Mouse (Mus musculus): Measurements from ENCODE around the gene Golt1b. TPM values are rescaled to one million over a fixed set of nuclear protein-coding genes. Genes with fewer than 3 reads are reported as not detected.
"Not testable (repeated sequence)": the region's sequence is repeated elsewhere in the genome, so short reads cannot be mapped to it uniquely, and the experiment has no call there.

Golt1b gene
- polyA plus RNA-seq (2016; fragmentation: Nextera tagmentation; extraction: Ambion mirVana) = 112 and 117 TPM in 2 replicates

GRCm38 (mm10) chr6:142387011-142387754 is at the start of gene Golt1b, which contains the start of gene Recql:
Gene Golt1b, plus strand, starts transcription at chr6:142387221.
Gene Recql, minus strand, starts transcription at chr6:142387087.
- H3K36me3 ChIP-seq = no peaks in the 10 kb centered on the region
- peaks cover 12% of the 10 kb centered on the region; the same call in 1 of the 2 replicates for H3K4me1 ChIP-seq
- no peaks in the 10 kb centered on the region for H3K9me3 ChIP-seq
- H3K4me3 ChIP-seq = peak within 1 kb of the TSS; percentile 97
- H3K27me3 ChIP-seq = no peaks in the 10 kb centered on the region
- under 1% methylated on average over 87 of the region's 87 CpGs for WGBS
- peak; percentile 99 for ATAC-seq (ENCODE audit: insufficient number of reproducible peaks, insufficient read depth, low FRiP score, low TSS enrichment)
- peak within 1 kb of the TSS; percentile 86 for H3K9ac ChIP-seq
- H3K4me2 ChIP-seq (replicated peaks) = peak within 1 kb of the TSS; percentile 69
- no peak within 1 kb of the TSS for H3K27ac ChIP-seq

GRCm38 (mm10) chr6:142338961-142339360 is 48.1 kb upstream of the Golt1b start:
- H3K27ac ChIP-seq = no peak overlapping the region
- no peaks in the 10 kb centered on the region for H3K36me3 ChIP-seq
- H3K4me1 ChIP-seq = no peaks in the 10 kb centered on the region
- H3K4me2 ChIP-seq (replicated peaks) = no peak overlapping the region
- no peaks in the 10 kb centered on the region for H3K9me3 ChIP-seq
- H3K4me3 ChIP-seq = no peak overlapping the region
- no peak for ATAC-seq (ENCODE audit: insufficient number of reproducible peaks, insufficient read depth, low FRiP score, low TSS enrichment)
- no peak overlapping the region for H3K9ac ChIP-seq
- WGBS = 74% methylated on average over 2 of the region's 2 CpGs
- H3K27me3 ChIP-seq = no peaks in the 10 kb centered on the region

- Histone ChIP-seq H3K4me1 (no peaks in the 10 kb centered on the region), H3K4me3 (no peak overlapping the region), H3K9me3 (no peaks in the 10 kb centered on the region), H3K27me3 (no peaks in the 10 kb centered on the region), H3K4me2 (replicated peaks) (no peak overlapping the region), H3K36me3 (no peaks in the 10 kb centered on the region), H3K9ac (no peak overlapping the region), H3K27ac (no peak overlapping the region)
- no peak for ATAC-seq (ENCODE audit: insufficient number of reproducible peaks, insufficient read depth, low FRiP score, low TSS enrichment)
- WGBS = 12% methylated on average over 2 of the region's 2 CpGs
Measured at GRCm38 (mm10) chr6:142339576-142339975, 47.4 kb upstream of the Golt1b start.

- no peak overlapping the region for H3K9ac ChIP-seq
- H3K27ac ChIP-seq = no peak overlapping the region
- H3K9me3 ChIP-seq = no peaks in the 10 kb centered on the region
- H3K27me3 ChIP-seq = no peaks in the 10 kb centered on the region
- no peaks in the 10 kb centered on the region for H3K36me3 ChIP-seq
- peaks cover 8% of the 10 kb centered on the region for H3K4me1 ChIP-seq
- no peak overlapping the region for H3K4me3 ChIP-seq
- ATAC-seq (ENCODE audit: insufficient number of reproducible peaks, insufficient read depth, low FRiP score, low TSS enrichment) = no peak
- 73% methylated on average over 2 of the region's 2 CpGs for WGBS
- no peak overlapping the region for H3K4me2 ChIP-seq (replicated peaks)
Measured at GRCm38 (mm10) chr6:142343561-142343960, 43.5 kb upstream of the Golt1b start.

GRCm38 (mm10) chr6:142345440-142346038 is 41.5 kb upstream of the Golt1b start, which contains the start of gene Pyroxd1:
Gene Pyroxd1, plus strand, starts transcription at chr6:142345654.
- H3K27me3 ChIP-seq = no peaks in the 10 kb centered on the region
- H3K4me1 ChIP-seq = peaks cover 8% of the 10 kb centered on the region
- peak within 1 kb of the TSS; percentile 62 for H3K4me3 ChIP-seq
- no peaks in the 10 kb centered on the region for H3K9me3 ChIP-seq
- WGBS = under 1% methylated on average over 48 of the region's 48 CpGs
- H3K27ac ChIP-seq = peak within 1 kb of the TSS; percentile 69
- ATAC-seq (ENCODE audit: insufficient number of reproducible peaks, insufficient read depth, low FRiP score, low TSS enrichment) = peak; percentile 92
- peak within 1 kb of the TSS; percentile 60 for H3K9ac ChIP-seq
- H3K36me3 ChIP-seq = peaks cover 6% of the 10 kb centered on the region; the same call in 1 of the 2 replicates
- peak within 1 kb of the TSS; percentile 55 for H3K4me2 ChIP-seq (replicated peaks)

GRCm38 (mm10) chr6:142346181-142347110 is 40.6 kb upstream of the Golt1b start:
- H3K4me2 ChIP-seq (replicated peaks) = peak overlapping the region; percentile 55
- H3K9me3 ChIP-seq = no peaks in the 10 kb centered on the region
- peaks cover 12% of the 10 kb centered on the region; the same call in 1 of the 2 replicates for H3K36me3 ChIP-seq
- H3K27ac ChIP-seq = no peak overlapping the region
- ATAC-seq (ENCODE audit: insufficient number of reproducible peaks, insufficient read depth, low FRiP score, low TSS enrichment) = no peak
- WGBS = 47% methylated on average over 12 of the region's 12 CpGs
- peaks cover 8% of the 10 kb centered on the region for H3K4me1 ChIP-seq
- peak overlapping the region; percentile 62 for H3K4me3 ChIP-seq
- peak overlapping the region; percentile 60; the same call in 1 of the 2 replicates for H3K9ac ChIP-seq
- no peaks in the 10 kb centered on the region for H3K27me3 ChIP-seq

GRCm38 (mm10) chr6:142347431-142348385 is 39.3 kb upstream of the Golt1b start:
- peaks cover 8% of the 10 kb centered on the region for H3K4me1 ChIP-seq
- H3K27me3 ChIP-seq = no peaks in the 10 kb centered on the region
- no peak overlapping the region for H3K4me3 ChIP-seq
- H3K4me2 ChIP-seq (replicated peaks) = no peak overlapping the region
- H3K9ac ChIP-seq = no peak overlapping the region
- no peak for ATAC-seq (ENCODE audit: insufficient number of reproducible peaks, insufficient read depth, low FRiP score, low TSS enrichment)
- WGBS = 85% methylated on average over 11 of the region's 11 CpGs
- H3K9me3 ChIP-seq = no peaks in the 10 kb centered on the region
- peaks cover 21% of the 10 kb centered on the region; the same call in 1 of the 2 replicates for H3K36me3 ChIP-seq
- no peak overlapping the region for H3K27ac ChIP-seq

GRCm38 (mm10) chr6:142352099-142352498 is 34.9 kb upstream of the Golt1b start:
- not testable (repeated sequence) for H3K9ac ChIP-seq; H3K27me3 ChIP-seq; H3K4me3 ChIP-seq; ATAC-seq (ENCODE audit: insufficient number of reproducible peaks, insufficient read depth, low FRiP score, low TSS enrichment); H3K4me1 ChIP-seq; H3K4me2 ChIP-seq (replicated peaks); H3K9me3 ChIP-seq; H3K27ac ChIP-seq
- 89% methylated on average over 3 of the region's 3 CpGs for WGBS
- peaks cover 26% of the 10 kb centered on the region; the same call in 1 of the 2 replicates for H3K36me3 ChIP-seq

- Histone ChIP-seq H3K9ac (no peak overlapping the region), H3K4me2 (replicated peaks) (no peak overlapping the region), H3K4me3 (no peak overlapping the region), H3K4me1 (no peaks in the 10 kb centered on the region), H3K27ac (no peak overlapping the region), H3K9me3 (no peaks in the 10 kb centered on the region), H3K27me3 (no peaks in the 10 kb centered on the region), H3K36me3 (peaks cover 37% of the 10 kb centered on the region)
- WGBS = 52% methylated on average over 7 of the region's 7 CpGs
- ATAC-seq (ENCODE audit: insufficient number of reproducible peaks, insufficient read depth, low FRiP score, low TSS enrichment) = no peak
Measured at GRCm38 (mm10) chr6:142357106-142357505, 29.9 kb upstream of the Golt1b start.

- Histone ChIP-seq H3K9me3 (no peaks in the 10 kb centered on the region), H3K4me2 (replicated peaks) (no peak overlapping the region), H3K4me1 (no peaks in the 10 kb centered on the region), H3K9ac (no peak overlapping the region), H3K27me3 (no peaks in the 10 kb centered on the region), H3K4me3 (no peak overlapping the region), H3K36me3 (peaks cover 53% of the 10 kb centered on the region), H3K27ac (no peak overlapping the region)
- WGBS = 88% methylated on average over 6 of the region's 6 CpGs
- no peak for ATAC-seq (ENCODE audit: insufficient number of reproducible peaks, insufficient read depth, low FRiP score, low TSS enrichment)
Measured at GRCm38 (mm10) chr6:142362036-142362435, 25.0 kb upstream of the Golt1b start.

All from embryonic facial prominence, embryonic 12.5 days (tissue).